ENCODE assay signal across 24 mouse cellular contexts in genomic region chr12:36289634-36290033, GRCm38 (mm10). TPM values are rescaled to one million over a fixed set of nuclear protein-coding genes. Genes with fewer than 3 reads are reported as not detected.
DNase-seq lines count a peak whose midpoint lies in the region; ATAC-seq and TF ChIP-seq lines count a peak whose summit lies in the region.
"Had no signal": no experiment of that assay in that cellular context is flagged by ENCODE, and none has a peak within 500 bp of the region (broad histone marks: within the 10 kb centered on the region; RNA-seq: fewer than 3 reads in every experiment).

No protein-coding gene starts in this region.

- no peaks in the 10 kb centered on the region for H3K79me2 ChIP-seq in myocyte (ENCODE audit: control insufficient read depth, insufficient read depth)

- no peaks in the 10 kb centered on the region for H3K27me3 ChIP-seq in myocyte (ENCODE audit: control insufficient read depth, insufficient read depth, insufficient read length)
- H3K27me3 ChIP-seq: embryonic facial prominence, embryonic 15.5 days; forebrain, embryonic 13.5 days; hindbrain, embryonic 15.5 days; megakaryocyte, embryonic 14.5 days; neural tube, embryonic 13.5 days had no signal

- H3ac ChIP-seq in myocyte (ENCODE audit: control insufficient read depth, insufficient read length) = no peak overlapping the region

- H3K4me3 ChIP-seq in myocyte = no peak overlapping the region
- H3K4me3 ChIP-seq: embryonic facial prominence, embryonic 15.5 days; forebrain, embryonic 13.5 days; hindbrain, embryonic 15.5 days; megakaryocyte, embryonic 14.5 days; neural tube, embryonic 13.5 days had no signal

- peak; percentile 57 for ATAC-seq in frontal cortex, adult (ENCODE audit: low TSS enrichment)
- ATAC-seq: forebrain, embryonic 13.5 days had no signal

- no peaks in the 10 kb centered on the region for H3K36me3 ChIP-seq in myocyte (ENCODE audit: control insufficient read depth, insufficient read depth)
- H3K36me3 ChIP-seq: embryonic facial prominence, embryonic 15.5 days; hindbrain, embryonic 15.5 days; neural tube, embryonic 13.5 days had no signal

- no peak for DNase-seq in frontal cortex, adult 2 months (ENCODE audit: extremely low spot score in 1 of 2, low spot score in 1 of 2)
- peak; percentile 40 to 41 for DNase-seq in layer of hippocampus, postnatal 10 days (ENCODE audit: low spot score in 2 of 2)
- DNase-seq in layer of hippocampus, adult 8-10 months (ENCODE audit: low spot score in 2 of 2) = no peak
- DNase-seq in cerebellum, postnatal 14 days = peak; percentile 91 to 95
- DNase-seq in right cerebral cortex, postnatal 36 days (ENCODE audit: low spot score in 2 of 2) = no peak
- DNase-seq: adrenal gland, postnatal 36 days; embryo, embryonic 11 days; kidney, adult 18-20 months; kidney, postnatal 10 days; lung, postnatal 14 days; right cerebral cortex, postnatal 14 days; thymus, postnatal 36 days had no signal

- no peak for TF ChIP-seq POLR2A in myocyte (IDR thresholded peaks at IDR 0.05; ENCODE audit: insufficient read length, low read depth)

- no peak overlapping the region for H3K4me2 ChIP-seq in myocyte (ENCODE audit: low read depth)
- H3K4me2 ChIP-seq: embryonic facial prominence, embryonic 15.5 days; forebrain, embryonic 13.5 days; hindbrain, embryonic 15.5 days; neural tube, embryonic 13.5 days had no signal

TF ChIP-seq in myocyte, 11 proteins besides CTCF, POLR2A, EP300 and RAD21:
- peak; percentile 2 to 76 (median 75) for TF ChIP-seq MYOG (IDR thresholded peaks at IDR 0.05; ENCODE audit: control insufficient read depth in 1 of 3, insufficient read depth in 1 of 3, insufficient read length in 2 of 3, low read depth in 2 of 3)
- no peak for TF ChIP-seq REST (IDR thresholded peaks at IDR 0.05; ENCODE audit: insufficient read depth, insufficient read length)
- peak in 2 of 3 experiments; percentile 73 to 89 for TF ChIP-seq MYOD1 (IDR thresholded peaks at IDR 0.05; ENCODE audit: control insufficient read depth in 1 of 3, insufficient read length in 2 of 3, low read depth in 2 of 3)

RNA-seq across cellular contexts. Expression of gene Sostdc1, which starts 24.3 kb away (rescaled TPM):
- 0.40 and 0.80 TPM in 2 replicates for polyA plus RNA-seq in frontal cortex, adult 2 months (2012; rRNA removed)
- 10 to 100 TPM in 1 of 2 experiments, 1 to 10 TPM in 1; 4.6 to 11.7 TPM for total RNA-seq in layer of hippocampus, postnatal 10 days (2021)
- total RNA-seq in layer of hippocampus, adult 8-10 months (2022) = 1 to 10 TPM; 1.4 to 5.2 (median 3.7) TPM
- not detected for polyA plus RNA-seq in myocyte (2012; fragmentation: generic; extraction: Trizol)
- total RNA-seq: monocyte, adult 5-6 weeks had no signal

RNA-seq across cellular contexts. Expression of gene Lrrc72, which starts 36.4 kb away (rescaled TPM):
- polyA plus RNA-seq in frontal cortex, adult 2 months (2012; rRNA removed) = not detected in 2 replicates
- not detected for total RNA-seq in layer of hippocampus, postnatal 10 days (2021)
- not detected for total RNA-seq in layer of hippocampus, adult 8-10 months (2022)
- polyA plus RNA-seq in myocyte (2012; fragmentation: generic; extraction: Trizol) = 0.08 TPM
- total RNA-seq: adrenal gland, postnatal 36 days; heart, postnatal 10 days; left cerebral cortex, adult 8-10 months; monocyte, adult 5-6 weeks had no signal
- polyA plus RNA-seq: embryonic facial prominence, embryonic 15.5 days; forebrain, embryonic 13.5 days; gonadal fat pad, adult 2 months; hindbrain, embryonic 15.5 days; liver, embryonic 16.5 days; neural tube, embryonic 13.5 days had no signal

Comparison
In these comparisons a context has a peak if more than half of its experiments do, and no peak if none do; other contexts are left out.
1. DNase-seq: peak in layer of hippocampus, postnatal 10 days (2 of 2) and cerebellum, postnatal 14 days (2 of 2); none in frontal cortex, adult 2 months (0 of 2), layer of hippocampus, adult 8-10 months (0 of 2) and right cerebral cortex, postnatal 36 days (0 of 2).